Mouse (Mus musculus) CH12.LX (cell line): ENCODE measurements at regions not wholly inside any gene's neighbourhood (a gene's known extent, or its start where the extent isn't known, plus 50 kb on each side); places are given as distances from the start of the nearest gene placed in this dataset.

Experiments used
- CHD2 ChIP-seq: IDR thresholded peaks from 2 replicates; pipeline ENCODE4 v1.6.1; 2011; ENCODE audit warnings: low read length, improper control_type of control experiment
- CTCF ChIP-seq, 2 experiments: IDR thresholded peaks in 1 of 2; conservative IDR thresholded peaks in 1 of 2; 2 replicates each; pipeline ENCODE4 v1.5.1; 2011 to 2012; ENCODE audit warnings: low read depth in 2 of 2, low read length in 2 of 2, improper control_type of control experiment in 1 of 2, inconsistent platforms in 1 of 2, mild to moderate bottlenecking in 1 of 2, moderate library complexity in 1 of 2
- E2F4 ChIP-seq: IDR thresholded peaks from 2 replicates; pipeline ENCODE4 v1.6.1; 2011; ENCODE audit warnings: low read depth, low read length, improper control_type of control experiment; ENCODE audit not compliant: insufficient replicate concordance
- MAZ ChIP-seq: IDR thresholded peaks from 2 replicates; pipeline ENCODE4 v1.6.1; 2012; ENCODE audit warnings: low read depth, mild to moderate bottlenecking, inconsistent platforms, low read length, improper control_type of control experiment, moderate library complexity
- MEF2A ChIP-seq: IDR thresholded peaks from 2 replicates; pipeline ENCODE4 v1.6.1; 2014; ENCODE audit warnings: low read depth, mild to moderate bottlenecking, inconsistent platforms, low read length, improper control_type of control experiment, borderline replicate concordance
- POLR2A ChIP-seq: IDR thresholded peaks from 2 replicates; pipeline ENCODE4 v1.6.1; 2011; ENCODE audit warnings: low read depth, mild to moderate bottlenecking, improper control_type of control experiment, low read length
- RCOR1 ChIP-seq: conservative IDR thresholded peaks from 2 replicates; pipeline ENCODE4 v1.6.1; 2012; ENCODE audit warnings: low read depth, mild to moderate bottlenecking, inconsistent platforms, low read length, improper control_type of control experiment

DNA sequence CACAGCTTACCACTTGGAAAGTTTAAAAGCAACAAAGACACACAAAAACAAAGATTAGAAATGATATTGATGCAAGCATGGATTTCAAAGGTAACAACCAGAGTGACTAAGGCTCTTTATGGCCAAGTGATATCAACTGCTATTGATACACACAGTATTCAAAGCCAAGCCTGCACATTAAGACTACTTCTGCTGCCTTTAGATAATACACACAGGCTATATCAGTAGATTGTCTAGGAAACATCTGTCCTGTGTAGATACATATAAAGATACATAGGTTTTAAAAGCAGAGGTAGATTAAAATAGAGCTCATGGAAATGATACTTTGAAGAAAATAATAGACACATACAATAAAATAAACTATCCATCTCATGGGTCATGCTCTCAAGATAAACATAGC is 1111.6 kb downstream of the Diaph3 start:
- no peak for TF ChIP-seq CTCF (conservative IDR thresholded peaks at IDR 0.05 in 1 of 2, IDR thresholded peaks at IDR 0.05 in 1 of 2; ENCODE audit: low read depth in 2 of 2, low read length in 2 of 2)
- no peak for TF ChIP-seq MAZ
- TF ChIP-seq E2F4: no peak
- no peak for TF ChIP-seq POLR2A
- TF ChIP-seq RCOR1: no peak
- TF ChIP-seq CHD2: no peak
- no peak for TF ChIP-seq MEF2A
